Mouse (Mus musculus) spleen, postnatal 10 days (tissue): ENCODE measurements around the gene Cuedc1.
"Not testable (repeated sequence)": the region's sequence is repeated elsewhere in the genome, so short reads cannot be mapped to it uniquely, and the experiment has no call there.

Experiments used
- DNase-seq, 2 experiments: peaks; one replicate each; pipeline ENCODE4 v3.0.0; 2021 to 2022; ENCODE audit warnings: low spot score in 2 of 2

Cuedc1 gene

DNA sequence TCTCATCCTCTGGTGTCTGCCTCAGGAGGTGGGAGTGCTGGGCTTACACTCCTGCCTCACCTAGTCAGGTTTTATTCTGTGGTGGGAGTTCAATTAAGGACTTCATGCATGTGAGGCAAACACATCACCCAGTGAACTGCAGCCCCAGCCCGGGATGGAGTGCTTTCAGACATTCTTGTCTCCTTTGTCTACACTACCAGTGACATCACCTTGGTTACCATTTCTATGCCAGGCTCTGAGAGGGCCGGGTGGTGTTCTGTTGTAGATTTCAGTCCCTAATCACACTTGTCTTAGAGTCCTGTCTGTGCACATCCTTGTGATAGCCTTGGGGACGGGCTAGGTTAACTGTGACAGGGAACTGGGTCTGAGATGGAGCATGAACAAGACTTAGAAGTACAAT is 70.8 kb downstream of the Cuedc1 start:
- no peak for DNase-seq

GRCm38 (mm10) chr11:88169531-88170040 is 71.7 kb downstream of the Cuedc1 start:
- no peak for DNase-seq

GRCm38 (mm10) chr11:88170606-88171005 is 72.7 kb downstream of the Cuedc1 start:
- no peak for DNase-seq

- DNase-seq, result no peak
These were observed 74.1 kb downstream of the Cuedc1 start for GRCm38 (mm10) chr11:88171876-88172442.

- no peak for DNase-seq
These were observed 74.9 kb downstream of the Cuedc1 start for GRCm38 (mm10) chr11:88172601-88173325.

- no peak for DNase-seq
These were observed 75.6 kb downstream of the Cuedc1 start for GRCm38 (mm10) chr11:88173386-88174025.

GRCm38 (mm10) chr11:88180467-88180958 is 82.7 kb downstream of the Cuedc1 start:
- no peak for DNase-seq

GRCm38 (mm10) chr11:88180959-88181619 is 83.2 kb downstream of the Cuedc1 start:
- no peak for DNase-seq

DNA sequence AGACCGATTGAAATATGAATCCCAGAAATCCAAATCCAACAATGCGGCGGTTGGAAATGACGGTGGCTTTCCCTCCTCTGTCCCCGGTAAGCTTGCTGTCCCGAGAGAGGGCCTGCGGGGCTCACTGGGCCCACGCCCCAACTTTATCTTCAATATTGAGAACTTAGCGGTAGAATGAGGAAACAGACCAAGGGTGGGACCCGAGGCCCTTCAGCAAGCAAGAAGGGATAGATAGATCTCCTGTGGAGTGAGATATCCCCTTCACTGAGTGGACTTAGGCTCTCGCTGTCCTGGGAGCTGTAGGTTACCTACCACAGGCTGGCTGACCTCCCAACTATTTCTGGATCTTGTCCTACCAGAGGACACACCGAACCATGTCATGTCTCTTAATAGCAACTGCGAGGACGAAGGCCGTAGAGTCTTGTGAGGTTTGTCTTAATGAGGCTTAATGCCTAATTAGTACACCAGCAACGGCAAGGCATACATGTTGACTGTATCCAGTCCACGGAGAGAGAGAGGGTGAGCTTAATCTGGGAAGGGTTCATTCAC is 86.8 kb downstream of the Cuedc1 start:
- no peak for DNase-seq

GRCm38 (mm10) chr11:88186078-88186946 is 88.5 kb downstream of the Cuedc1 start:
- DNase-seq, result no peak

GRCm38 (mm10) chr11:88186947-88187243 is 89.0 kb downstream of the Cuedc1 start:
- no peak for DNase-seq

DNA sequence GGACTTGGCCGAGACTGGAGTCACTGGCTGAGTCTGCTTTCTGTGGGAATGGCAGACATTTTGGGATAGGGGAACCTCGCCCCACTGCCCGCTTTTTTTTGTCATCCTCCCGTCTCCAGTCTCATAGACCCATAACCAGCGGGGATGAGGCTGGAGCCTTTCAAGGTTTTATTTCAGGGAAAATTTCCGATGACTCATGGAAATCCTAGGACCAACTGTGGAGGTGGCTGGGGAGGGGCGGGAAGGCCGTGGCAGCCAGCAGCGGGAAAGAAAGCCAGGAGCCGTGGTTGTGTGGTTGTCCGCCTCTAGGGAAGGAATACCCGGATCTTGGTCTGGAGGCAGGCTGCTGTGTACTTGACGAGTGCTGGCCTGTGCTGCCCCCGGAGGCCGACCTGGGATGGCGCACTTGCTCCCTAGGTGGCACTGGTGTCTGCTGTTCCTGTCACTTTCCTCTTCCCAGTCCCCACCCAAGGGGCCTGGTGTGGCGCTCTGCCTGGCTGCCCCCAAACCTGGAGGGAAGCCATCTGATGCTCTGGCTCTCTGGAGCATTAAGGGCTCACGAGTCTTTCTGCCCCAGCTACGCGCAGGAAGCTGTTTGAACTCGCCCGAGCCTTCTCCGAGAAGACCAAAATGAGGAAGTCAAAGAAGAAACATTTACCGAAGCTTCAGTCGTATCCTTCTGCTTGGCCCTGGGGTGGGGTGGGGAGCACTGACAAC is 89.7 kb downstream of the Cuedc1 start:
- peak; percentile 62 to 79 for DNase-seq

DNA sequence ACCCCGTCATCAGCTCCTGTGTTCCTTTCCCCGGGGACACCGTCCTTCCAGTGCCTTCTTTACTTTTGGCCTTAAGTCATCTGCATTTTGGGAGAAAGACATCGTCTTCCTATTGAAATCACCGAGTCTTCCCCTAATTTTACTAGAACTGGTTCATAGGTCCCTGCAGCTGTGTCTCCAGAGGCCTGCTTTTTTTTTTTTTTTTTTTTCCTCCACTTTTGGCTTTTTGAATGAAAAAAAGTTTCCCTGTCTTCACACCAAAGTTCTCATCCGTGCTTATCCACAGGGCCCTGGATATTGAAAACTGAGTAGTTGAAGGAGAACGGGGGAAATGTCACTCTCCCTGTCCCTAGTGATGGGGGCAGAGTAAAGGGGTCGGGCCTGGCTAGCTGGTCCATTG is 90.4 kb downstream of the Cuedc1 start:
- no peak for DNase-seq

GRCm38 (mm10) chr11:88188635-88189034 is 90.8 kb downstream of the Cuedc1 start:
- DNase-seq, result no peak

DNA sequence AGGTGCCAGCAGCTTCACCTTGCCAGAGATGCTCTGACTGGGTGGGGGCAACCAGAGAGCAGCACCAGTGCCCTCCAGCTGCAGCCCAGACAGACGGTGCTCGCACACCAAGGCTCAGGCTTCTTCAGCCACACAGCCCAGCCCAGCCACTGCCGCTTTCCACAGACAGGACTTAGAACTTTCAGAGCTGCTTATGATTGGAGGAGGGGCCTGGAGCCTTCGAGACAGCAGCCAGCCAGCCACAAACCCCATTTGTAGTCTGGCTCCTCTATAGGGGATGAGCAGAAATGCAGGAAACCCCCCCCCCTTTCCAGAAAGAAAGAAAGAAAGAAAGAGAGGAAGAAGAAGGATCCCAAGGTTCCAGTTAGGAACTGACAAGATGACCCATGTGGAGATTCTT is 94.7 kb downstream of the Cuedc1 start:
- no peak for DNase-seq

GRCm38 (mm10) chr11:88193098-88193823 is 95.4 kb downstream of the Cuedc1 start:
- DNase-seq, result no peak

- no peak for DNase-seq
These were observed 96.2 kb downstream of the Cuedc1 start for GRCm38 (mm10) chr11:88193824-88194696.

DNA sequence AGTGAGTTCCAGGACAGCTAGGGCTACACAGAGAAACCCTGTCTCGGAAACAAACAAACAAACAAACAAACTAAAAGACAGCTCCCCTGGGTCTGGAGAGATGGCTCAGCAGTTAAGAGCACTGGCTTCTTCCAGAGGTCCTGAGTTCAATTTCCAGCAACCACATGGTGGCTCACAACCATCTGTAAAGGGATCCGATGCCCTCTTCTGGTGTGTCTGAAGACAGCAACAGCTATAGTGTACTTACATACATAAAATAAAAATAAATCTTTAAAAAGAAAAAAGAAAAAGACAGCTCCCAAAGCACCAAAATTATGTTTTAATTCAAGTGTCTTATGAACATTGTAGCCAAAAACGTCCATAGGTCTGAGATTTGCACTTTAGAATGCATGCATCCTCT is 97.8 kb downstream of the Cuedc1 start:
- not testable (repeated sequence) for DNase-seq

DNA sequence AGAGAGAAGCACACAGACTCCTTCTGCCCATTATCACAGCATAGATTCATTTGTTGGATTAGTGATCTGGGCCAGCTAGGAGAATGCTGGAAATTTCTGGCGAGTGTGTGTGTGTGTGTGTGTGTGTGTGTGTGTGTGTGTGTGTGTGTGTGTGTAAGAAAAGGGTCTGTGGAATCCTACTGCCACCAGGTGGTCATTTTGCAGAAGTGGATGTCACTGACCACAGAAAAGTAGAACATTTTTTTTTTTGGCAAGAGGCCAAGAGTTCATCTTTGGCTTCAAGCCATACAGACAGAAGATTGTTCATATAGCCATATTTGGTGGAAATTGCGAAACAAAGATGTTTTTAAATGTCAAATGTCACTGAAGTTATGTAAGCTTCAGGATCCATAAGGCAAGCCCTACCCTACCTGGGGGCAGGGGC is 99.3 kb downstream of the Cuedc1 start:
- DNase-seq, result peak in 1 of 2 experiments; percentile 51
